Mouse (Mus musculus): ENCODE results near the gene Ndufb2.

Gene Ndufb2

DNA sequence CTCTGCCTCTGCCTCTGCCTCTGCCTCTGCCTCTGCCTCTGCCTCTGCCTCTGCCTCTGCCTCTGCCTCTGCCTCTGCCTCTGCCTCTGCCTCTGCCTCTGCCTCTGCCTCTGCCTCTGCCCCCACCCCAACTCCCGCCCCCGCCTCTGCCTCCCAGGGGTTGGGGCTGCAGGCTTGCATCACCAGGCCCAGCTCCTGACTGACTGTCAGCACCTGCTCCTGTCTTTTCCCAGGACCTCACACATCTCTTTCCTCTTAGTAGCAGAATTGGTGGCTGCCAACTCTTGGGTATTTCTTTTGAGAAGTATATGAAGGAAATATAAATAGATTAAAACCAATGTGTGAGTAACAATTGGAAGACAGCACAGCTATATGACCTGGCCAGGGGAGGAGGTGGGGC is 11.8 kb upstream of the Ndufb2 start:
- no peak for DNase-seq (ENCODE audit: low read depth, low spot score)

DNA sequence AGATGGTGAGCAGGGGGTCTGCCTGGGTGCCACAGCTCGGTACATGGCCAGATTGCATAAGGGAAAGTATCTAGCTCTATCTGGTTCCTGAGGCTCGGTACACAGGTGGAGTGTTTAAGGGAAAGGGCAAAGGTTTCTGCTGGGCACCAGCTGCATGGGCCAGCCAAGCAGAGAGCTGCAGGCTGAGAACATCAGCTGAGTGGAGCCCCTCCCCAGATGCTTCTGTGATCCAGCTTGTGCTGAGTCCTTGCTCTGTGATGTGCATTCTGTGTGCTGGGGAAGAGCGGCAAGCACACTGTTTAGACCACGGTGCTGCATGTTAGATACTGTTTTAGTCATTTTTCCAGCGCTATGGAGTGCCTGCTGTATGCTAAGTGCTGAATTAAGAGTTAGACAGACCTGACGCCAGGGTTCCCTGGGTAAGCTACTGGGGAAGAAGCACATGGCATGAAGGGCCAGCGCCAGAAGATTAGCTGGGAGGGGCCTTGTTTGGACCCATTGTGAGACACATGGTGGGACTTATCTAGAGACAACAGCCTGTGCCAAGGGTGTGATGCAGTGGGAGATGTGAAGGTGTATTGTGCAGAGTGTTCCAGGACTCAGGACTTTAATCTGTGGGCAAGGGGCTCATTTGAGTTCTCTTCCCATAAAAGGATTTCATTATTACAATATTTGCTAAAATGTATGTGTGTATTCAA is 11.1 kb upstream of the Ndufb2 start:
- DNase-seq (ENCODE audit: low read depth, low spot score) = no peak

DNA sequence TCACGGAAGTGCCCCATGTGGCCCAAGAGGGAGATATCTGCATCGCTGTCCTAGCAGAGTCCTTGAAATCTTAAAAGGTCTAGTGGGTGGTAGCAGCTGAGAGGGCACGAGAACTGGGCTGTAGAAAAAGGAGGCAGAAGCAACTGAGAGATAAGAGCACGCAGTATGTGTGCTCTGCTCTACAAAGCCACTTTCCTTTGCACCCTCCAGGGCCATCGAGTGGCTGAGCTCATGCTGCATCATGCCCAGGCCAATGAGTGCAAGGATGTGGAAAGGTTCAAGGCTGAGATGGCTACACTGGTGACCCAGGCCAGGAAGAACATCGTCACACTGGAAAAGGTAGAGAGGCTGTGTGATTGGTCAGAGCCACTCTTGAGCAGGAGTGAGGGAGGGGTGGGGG is 6.9 kb upstream of the Ndufb2 start, which contains the start of gene Gm42420:
Gm42420 (plus strand) TSS at position 237 of the 400 bp plus-strand sequence.
- DNase-seq (ENCODE audit: low read depth, low spot score) = no peak

DNA sequence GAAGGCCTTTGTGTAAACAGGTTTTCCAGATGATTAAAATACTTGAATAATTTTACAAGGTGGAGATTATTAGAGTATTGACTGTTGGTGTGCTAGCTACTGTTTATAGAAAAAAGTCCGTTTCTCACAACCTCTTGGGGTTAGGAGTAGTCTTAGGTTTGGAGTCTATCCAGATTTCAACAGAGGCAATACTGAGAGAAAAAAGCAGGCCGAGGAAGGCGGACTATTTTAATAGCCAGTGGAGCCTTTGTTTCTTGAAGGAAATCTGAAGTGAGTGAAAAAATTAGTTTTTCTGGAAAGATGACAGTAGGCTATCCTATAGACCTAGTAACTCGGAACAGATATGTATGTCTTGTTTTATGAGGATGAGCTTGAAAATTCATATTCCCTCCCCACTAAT is 893 bp upstream of the Ndufb2 start:
- DNase-seq (ENCODE audit: low read depth, low spot score) = no peak

DNA sequence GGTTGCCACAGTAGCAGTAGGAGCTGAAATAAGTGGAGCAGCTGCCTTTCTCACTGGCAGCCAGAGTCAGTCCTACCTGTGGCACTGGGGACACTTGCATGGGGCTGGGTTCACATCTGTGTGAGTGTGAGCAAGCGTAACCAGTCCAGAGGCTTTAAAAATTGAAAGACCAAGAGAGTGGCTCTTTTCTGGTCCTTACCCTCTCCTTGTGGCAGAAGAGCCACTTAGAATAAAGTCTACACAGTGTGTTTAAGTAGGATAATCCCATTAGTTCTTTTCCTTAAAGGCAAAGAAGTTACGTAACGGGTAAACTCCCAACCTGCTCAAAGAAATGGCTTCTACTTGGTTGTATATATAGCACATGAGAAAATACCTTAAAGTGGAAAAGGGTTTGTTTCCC is 8.5 kb downstream of the Ndufb2 start:
- DNase-seq (ENCODE audit: low read depth, low spot score) = no peak

DNA sequence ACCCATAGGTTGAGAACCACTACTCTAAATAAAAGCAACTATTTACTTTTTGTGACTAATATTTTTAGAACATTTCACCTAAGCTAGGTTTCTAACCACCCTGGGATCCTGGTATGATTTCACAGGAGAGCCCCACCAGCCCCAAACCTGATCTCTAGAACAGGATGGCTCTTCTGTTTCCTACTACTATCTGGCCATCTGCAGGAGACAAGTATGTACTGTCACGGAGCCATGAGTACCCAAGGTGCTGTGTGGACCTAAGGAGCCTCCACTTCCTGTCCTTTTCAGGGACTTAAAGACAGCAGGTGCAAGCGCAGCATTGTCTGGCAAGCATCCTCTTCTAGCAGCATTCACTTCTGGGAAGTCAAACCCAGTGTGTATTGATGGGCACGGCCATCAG is 9.5 kb downstream of the Ndufb2 start:
- DNase-seq (ENCODE audit: low read depth, low spot score) = no peak

DNA sequence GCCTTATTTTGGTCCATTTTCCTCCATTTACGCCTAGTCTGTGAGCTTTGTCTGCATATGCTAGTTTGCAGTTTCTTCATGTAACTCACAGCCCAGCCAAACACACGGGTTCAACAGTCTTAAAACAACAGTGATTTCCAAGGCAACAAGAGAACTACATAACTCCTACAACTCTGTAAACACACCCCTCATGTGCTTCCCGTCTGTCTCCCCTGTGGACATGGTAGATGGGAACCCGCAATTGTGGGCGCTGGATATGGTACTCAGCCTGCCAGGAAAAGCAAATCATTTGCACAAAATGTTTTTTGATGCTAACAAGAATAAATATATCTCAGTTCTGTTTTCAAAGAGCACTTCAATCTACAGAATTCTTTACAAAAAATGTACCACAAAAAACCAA is 12.2 kb downstream of the Ndufb2 start:
- no peak for DNase-seq (ENCODE audit: low read depth, low spot score)

DNA sequence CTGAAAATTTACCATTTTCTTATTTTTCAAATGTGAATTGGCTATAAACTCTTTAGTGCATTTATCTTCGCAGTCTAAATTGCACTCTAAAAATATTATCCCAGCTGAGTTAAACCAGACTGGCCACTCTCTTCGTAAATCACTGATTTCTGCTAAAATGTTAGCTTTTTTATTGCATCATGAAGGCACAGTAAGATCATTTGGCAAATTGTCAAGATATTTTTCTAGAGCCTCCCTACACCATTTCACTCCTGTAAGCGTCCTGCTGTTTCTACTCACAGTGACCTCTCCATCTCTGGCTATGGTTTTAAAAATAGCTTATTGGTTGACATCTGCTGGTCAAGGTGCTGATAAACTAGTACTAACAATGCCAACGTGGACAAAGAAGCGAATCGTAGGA is 13.7 kb downstream of the Ndufb2 start:
- no peak for DNase-seq (ENCODE audit: low read depth, low spot score)

DNA sequence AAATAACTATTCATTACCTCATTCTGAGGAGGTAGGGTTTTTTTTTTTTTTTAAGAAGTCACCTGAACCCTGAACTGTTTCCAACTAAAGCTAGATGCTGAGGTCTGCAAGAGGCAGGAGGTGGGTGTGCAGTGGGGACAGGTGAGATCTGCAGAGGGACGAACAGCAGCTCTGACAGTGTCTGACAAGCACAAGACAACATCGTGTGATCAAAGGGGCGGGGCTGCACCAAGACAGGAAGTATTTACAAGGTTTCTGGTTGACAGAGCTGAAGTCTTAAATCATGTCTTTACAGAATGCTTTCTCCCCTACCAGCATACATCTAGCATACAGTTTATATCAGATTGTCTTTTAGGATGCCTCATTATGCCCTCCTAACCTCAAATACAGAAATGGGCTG is 14.5 kb downstream of the Ndufb2 start:
- no peak for DNase-seq (ENCODE audit: low read depth, low spot score)

DNA sequence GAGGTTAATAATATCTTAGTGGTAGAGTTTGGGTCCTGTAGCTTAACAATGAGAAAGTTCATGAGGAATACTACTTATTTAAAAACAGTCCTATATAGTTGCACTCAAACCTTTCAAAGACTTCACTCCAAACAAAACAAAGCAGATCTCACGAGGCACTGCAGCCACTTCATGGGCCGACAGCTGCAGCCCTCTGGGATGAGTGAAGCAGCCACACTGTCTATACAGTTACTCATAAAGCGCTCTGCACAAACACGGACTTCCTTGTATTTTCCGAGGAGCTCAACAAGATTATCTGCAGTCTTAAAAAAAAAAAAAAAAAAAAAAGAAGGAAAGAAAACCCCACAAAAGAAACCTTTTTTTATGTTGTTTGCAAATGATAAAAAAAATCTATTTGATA is 15.0 kb downstream of the Ndufb2 start:
- no peak for DNase-seq (ENCODE audit: low read depth, low spot score)

DNA sequence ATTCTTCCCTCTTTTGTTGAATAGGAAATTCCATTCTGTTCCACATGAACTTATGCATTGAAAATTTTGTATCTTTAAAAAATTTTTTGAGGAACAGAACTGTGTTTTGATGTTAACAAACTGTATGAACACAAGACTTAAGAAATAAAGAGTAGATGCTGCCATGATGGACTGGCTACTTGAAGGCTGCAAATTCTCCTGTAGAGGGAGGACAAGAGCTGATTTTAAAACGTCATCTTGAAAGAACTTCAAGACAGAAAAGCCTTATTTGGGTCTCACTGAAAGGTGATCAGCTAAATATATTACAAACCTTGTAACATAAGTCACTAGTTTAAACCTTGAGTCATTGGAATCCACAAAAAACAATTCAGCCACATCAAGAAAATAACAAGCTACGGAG is 17.8 kb downstream of the Ndufb2 start:
- peak; percentile 19 for DNase-seq (ENCODE audit: low read depth, low spot score)

DNA sequence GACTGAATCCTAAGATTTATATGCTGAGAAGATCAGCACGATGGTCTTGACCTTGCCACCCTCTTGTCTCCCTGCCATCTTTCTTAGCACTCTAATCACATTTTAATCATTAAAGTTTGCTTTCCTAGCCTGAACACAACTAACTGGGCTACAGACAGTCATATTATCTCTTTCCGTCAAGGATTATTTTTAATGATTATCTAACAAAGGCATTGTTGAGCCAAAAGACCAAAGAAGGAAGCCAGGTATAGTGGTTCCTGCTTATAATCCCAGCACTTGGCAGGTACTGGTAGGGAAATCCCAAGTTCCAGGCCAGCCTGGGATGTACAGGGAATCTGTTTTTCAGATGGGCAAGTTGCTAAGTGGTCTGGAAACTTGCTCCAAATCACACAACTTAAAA is 18.9 kb downstream of the Ndufb2 start:
- DNase-seq (ENCODE audit: low read depth, low spot score) = no peak
